Comparison of ENCODE assay signal across 21 mouse cellular contexts in the genomic region with DNA sequence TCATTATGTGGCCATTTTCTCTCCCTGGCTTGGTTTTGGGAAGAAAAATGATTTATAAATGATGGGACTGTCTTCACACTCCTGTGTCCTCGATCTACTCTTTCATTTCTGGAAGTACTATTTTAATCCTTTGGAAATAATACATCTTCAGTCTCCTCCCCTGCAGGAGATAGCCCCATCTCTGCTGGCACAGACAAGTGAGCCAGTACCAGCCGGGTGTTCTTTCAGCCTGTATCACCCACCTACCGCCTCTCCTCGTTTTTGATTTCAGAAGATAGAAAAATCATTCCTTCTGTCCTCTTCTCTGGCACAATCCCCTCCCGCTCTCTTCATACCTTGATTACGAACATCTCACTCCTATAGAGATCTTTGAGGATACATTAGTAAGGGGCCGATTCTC.
"Had no signal": no experiment of that assay in that cellular context is flagged by ENCODE, and none has a peak within 500 bp of the region (broad histone marks: within the 10 kb centered on the region; RNA-seq: fewer than 3 reads in every experiment).

No protein-coding gene starts in this region.

- DNase-seq: kidney, adult 2 months; kidney, postnatal 25 days; layer of hippocampus, adult 9-11 months; liver, postnatal 0 days; lung, embryonic 14.5 days; retina, postnatal 1 day; right cerebral cortex, postnatal 14 days; right cerebral cortex, postnatal 4 days; thymus, postnatal 25 days had no signal

- H3K27me3 ChIP-seq: megakaryocyte, embryonic 14.5 days; midbrain, embryonic 13.5 days; neural tube, embryonic 13.5 days had no signal

- H3K27ac ChIP-seq: kidney, postnatal 0 days; layer of hippocampus, adult 2 months; liver, embryonic 14.5 days; midbrain, embryonic 10.5 days; midbrain, embryonic 13.5 days; neural tube, embryonic 13.5 days; stomach, postnatal 0 days had no signal

- H3K4me3 ChIP-seq: layer of hippocampus, adult 2 months; megakaryocyte, embryonic 14.5 days; midbrain, embryonic 10.5 days; midbrain, embryonic 13.5 days; myocyte; neural tube, embryonic 13.5 days had no signal

- H3K4me2 ChIP-seq: lung, embryonic 14.5 days; midbrain, embryonic 13.5 days; neural tube, embryonic 13.5 days had no signal

- H3K9me3 ChIP-seq: midbrain, embryonic 13.5 days had no signal

- H3K4me1 ChIP-seq: neural tube, embryonic 13.5 days had no signal

- H3K9ac ChIP-seq: liver, embryonic 14.5 days; liver, postnatal 0 days; lung, embryonic 14.5 days; midbrain, embryonic 13.5 days; neural tube, embryonic 13.5 days had no signal

- H3K36me3 ChIP-seq: midbrain, embryonic 10.5 days; midbrain, embryonic 13.5 days; neural tube, embryonic 13.5 days had no signal

- ATAC-seq: intestine, postnatal 0 days; liver, postnatal 0 days; lung, postnatal 0 days; midbrain, embryonic 13.5 days; midbrain, embryonic 16.5 days had no signal
